Mouse (Mus musculus) bone marrow macrophage, adult 2 months (primary cell): ENCODE data around the gene Ssx2ip.

Source experiments
- CTCF ChIP-seq: IDR thresholded peaks from 2 replicates; pipeline ENCODE4 v1.5.1; 2012; ENCODE audit warnings: low read depth, mild to moderate bottlenecking, low read length, moderate library complexity
- POLR2A ChIP-seq: IDR thresholded peaks from 2 replicates; pipeline ENCODE4 v1.6.1; 2012; ENCODE audit warnings: mild to moderate bottlenecking, low read depth, low read length, borderline replicate concordance

DNA sequence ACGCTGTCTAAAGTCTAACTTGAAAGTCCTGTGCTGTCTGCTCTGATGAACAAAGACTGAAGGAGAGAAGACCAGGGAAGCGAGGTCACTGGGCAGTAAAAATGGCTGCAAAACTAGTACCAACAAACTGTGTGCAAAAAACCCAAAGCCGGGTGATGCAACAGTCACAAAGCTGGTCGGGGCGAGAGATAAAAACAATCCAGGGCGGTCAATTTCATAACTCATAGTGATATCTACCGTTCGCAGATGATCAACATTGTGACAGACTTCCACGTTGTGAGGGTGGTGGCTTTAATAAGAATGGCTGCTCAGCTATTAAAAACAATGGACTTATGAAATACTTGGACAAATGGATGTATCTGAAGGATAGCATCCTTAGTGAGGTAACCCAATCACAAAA is 39.0 kb upstream of the Ssx2ip start:
- TF ChIP-seq POLR2A (no peak), CTCF (no peak)
